Mouse (Mus musculus) v-Abl transformed pro-B cells (cell line): Measurements from ENCODE around the gene Abt1.

ENCODE experiments used
- in situ Hi-C, 2 experiments: fragments of 400-800 bp; cut with MboI; formaldehyde crosslinking; loops; one replicate each; pipeline ENCODE4 v1.15.1; 2025; ENCODE audit not compliant: unreplicated experiment in 2 of 2

The Abt1 gene

DNA sequence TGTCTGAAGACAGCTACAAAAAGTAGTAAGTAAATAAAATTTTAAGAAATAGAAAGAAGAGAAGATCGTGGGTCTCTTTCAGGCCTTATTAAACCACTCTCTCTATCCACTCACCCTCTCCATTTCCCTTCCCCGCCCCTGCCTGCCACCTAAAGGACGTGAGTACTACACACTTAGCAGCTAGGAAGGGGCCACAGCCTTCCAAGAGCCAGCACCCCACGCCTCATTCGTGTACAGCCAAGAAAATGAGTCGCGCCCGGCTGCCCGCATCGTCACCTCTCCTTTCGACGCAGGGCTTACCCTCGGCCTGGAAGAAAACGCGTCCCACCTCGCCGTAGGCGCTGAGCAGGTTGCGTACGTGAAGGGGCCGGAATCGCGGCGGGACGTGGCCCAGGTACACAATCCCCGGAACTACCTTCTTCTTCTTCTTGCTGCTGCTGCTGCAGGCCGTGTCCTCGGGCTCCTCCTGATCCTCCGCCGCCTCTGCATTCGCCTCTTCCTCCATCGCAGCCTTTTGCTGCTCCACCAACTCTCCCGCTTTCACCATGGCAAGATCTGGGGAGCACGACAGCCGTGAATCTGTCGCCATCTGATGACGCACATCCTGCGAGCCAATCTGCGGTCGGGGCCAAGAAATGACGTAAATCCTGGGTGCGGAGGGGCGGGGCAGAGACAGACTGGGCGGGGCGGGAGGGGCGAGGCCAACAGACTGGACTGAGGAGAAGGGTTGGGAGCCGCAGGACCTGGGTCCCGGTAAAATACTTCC is at the start of gene Abt1:
Abt1 (minus strand) TSS at position 581 of the 766 bp plus-strand sequence.
- in situ Hi-C loops = loop anchor here (10.0 to 25.0 kb wide), 4 partner anchors 171 to 1569 kb away; partner anchors contain the start of genes Vmn1r199 (in 1 of the 2) and Vmn1r200 (in 1 of the 2)

DNA sequence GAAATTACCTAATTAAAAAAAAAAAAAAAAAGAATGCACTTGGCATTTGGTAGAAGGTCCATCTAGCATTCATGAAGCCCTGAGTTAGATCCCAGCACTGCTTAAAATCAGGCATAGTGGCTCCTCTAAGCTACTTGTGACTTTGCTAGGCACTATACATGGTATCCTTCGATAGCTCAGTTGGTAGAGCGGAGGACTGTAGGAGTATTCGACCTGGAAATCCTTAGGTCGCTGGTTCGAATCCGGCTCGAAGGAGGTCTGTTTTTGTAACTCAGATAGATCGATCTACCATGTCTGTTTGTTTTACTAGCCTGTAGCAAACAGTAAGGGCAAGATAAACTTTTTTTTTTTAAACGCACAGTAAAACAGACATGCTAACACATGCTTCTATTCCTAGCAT is 43.2 kb upstream of the Abt1 start:
- in situ Hi-C loops = no loop called here

DNA sequence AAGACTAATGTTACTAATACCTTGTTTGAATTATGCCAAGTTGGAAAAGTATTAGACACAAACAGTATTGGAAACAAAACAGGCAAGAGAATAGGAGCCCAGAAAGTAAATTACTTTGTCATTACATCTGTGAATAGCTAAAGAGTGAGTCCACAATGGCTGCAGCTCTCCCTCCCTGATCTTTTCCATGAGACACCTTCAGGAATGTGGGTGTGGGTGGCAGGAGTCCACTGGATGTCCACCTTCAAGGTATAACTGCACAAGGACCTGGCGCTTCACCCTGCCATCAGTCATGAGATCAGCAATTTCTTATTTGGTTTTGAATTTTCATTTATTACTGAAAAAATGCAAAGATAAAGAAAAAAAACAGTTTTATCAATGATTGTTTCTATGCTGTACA is 42.6 kb upstream of the Abt1 start:
- in situ Hi-C loops = no loop called here

DNA sequence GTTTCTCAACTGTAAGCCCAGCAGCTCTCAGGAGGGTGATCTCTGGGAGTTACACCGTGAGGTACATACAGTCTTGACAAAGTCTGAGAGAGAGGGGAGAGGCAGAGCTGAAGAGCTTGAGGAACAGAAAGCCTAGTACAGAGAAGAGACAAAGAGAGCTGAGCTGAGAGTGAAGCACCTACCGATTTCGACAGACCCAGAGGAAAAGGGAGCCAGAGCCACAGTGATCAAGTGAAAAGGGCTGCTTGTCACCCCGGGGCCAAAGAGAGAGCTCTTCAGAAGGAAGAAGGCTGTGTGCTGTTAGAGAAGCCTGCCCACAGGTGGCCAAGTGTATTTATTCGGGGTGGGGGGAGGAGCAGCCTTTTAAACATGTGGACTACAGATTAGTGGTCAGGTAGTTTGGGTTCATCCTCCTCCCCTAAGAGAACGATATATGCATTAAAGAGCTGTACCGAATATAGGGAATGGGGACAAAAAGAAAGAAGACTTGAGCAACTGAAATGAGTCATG is 42.0 kb upstream of the Abt1 start, which contains the start of gene Btn1a1:
Btn1a1 (minus strand) TSS at position 302 of the 510 bp plus-strand sequence.
- in situ Hi-C loops = no loop called here

DNA sequence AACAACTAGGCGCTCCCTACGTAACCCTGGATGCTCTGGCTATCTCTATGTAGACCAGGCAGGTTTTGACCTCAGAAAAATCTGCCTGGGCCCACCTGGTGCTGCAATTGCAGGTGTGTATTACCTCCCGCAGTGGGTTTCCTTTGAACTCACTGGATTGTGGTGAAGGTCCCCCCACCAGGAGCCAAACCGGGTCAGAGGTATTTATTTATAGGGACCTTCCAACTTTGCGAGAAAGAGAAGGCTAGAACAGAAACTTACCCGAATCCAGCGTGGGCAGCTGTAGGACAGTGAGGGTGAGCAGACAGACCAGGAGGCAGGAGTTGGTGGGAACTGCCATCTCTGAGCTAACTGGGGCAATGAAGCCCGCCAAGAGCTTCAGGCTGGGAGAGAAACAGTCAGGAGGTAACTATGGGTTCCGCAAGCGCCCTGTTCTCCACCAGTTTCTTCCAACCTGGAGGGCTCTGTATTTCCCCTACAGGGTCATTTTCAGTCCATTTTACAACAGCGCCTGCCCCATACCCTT is 41.2 kb upstream of the Abt1 start:
- in situ Hi-C loops = no loop called here

DNA sequence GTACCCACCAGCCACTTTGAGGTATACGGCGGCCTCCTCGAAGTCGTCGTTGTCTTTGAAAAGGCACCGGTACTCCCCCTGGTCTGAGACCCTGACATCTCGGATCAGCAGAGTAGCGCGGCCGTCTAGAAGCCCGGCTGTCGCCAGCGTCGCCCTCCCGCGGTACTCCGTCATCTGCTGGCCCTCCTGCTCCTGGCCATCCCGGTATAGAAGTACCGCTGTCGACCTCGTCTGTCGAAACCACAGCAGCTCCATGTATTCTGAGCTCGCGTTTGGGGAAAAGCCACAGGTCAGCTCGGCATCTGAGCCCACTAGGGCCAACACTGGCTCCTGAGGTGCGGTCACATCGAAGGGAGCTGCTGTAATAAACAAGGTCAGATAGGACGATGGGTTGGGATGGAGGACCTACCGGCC is 40.6 kb upstream of the Abt1 start:
- in situ Hi-C loops = no loop called here

DNA sequence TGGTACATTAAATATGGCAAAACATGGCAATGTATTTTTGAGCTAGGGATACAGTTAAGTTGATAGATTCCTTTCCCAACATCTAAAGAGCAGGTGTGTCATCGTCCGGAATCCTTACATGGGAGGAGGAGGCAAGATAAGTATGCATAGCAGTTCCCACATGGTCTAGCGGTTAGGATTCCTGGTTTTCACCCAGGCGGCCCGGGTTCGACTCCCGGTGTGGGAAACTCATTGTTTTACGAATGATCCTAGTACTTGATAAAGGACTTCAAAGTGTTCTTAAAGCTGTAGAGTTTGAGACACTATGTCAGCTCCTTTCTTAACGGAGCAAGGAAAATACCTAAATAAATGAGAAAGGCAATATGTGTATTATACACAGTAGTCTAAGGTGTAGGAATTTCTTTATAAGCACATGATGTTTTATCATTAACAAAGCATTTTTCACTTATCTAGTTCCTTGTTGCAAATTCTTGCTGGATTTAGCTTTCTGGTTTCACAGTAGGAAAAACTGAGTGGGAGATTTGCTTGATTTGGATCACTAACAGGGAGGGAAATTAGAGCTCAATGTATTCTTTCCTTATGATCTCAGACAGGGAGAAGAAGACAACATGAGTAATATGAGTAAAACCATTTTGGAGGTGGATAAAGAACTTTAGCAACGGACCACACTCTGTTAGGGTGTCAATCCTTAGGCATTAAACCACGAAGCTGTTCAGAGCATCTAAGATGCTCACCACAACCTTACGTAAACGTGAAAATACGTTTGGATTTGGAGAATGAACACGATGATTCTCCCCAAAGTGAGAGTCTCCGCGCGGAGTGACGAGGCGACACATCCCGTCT is 39.9 kb upstream of the Abt1 start:
- in situ Hi-C loops = no loop called here

DNA sequence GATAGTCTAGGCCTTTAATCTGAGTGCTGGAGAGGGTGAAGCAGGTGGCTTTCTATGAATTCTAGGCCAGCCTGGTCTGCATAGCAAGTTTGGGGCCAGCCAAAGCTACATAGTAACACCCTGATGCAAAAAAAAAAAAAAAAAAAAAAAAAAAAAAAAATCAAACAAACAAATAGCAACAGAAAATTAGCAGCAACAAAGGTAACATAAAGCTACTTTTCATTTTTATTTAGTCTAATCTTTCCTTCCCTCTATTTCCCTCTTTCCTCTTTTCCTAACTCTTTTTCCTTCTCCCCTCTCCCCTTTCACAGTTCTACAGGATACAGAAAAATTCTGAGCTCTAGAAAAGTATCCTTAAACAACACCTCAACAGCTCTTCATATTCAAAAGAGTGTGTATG is 39.0 kb upstream of the Abt1 start:
- in situ Hi-C loops = no loop called here

DNA sequence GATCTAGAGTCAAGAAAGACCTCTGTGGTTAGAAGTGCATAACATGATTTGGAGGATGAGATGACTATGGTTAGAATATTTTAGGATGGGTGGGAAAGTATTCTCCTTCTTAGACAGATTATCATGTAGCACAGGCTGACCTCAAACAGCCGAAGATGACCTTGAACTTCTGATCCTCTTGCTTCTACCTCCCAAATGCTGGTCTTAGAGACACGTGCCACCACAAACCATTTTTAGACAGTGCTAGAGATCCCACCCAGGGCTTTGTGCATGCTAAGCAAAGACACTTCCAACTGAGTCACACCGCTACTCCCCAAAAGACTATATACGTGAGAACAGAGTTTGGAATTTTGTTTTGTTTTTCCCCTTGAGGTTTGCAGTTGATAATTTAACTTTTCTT is 38.4 kb upstream of the Abt1 start:
- in situ Hi-C loops = no loop called here

DNA sequence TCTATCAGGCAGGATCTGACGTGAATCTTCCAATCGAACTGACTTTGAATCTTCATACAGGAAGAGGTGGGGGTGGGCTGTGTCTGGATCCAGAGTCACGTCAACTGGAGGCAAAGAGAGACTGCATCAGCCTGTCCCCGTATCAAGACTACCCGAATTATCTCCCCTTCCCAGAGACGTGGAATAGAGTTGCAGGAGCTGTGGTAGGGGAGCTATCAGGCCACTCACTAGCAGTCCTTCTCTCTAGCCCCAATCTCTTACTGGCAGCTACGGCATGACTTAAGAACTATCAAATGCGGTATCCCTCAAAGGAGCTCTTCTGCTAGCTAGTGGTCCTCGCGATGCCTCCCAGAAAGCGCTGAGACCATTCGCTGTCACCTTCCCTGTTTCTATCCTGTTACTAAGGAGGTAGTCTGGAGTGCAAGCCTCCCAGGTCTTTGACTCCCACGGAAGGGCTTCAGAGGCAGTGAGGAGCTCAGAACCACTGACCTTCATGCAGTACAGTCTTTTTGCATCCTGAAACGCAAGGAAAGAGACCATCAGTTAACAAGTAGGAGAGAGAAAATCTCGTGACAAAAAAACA is 35.7 kb upstream of the Abt1 start:
- in situ Hi-C loops = no loop called here

DNA sequence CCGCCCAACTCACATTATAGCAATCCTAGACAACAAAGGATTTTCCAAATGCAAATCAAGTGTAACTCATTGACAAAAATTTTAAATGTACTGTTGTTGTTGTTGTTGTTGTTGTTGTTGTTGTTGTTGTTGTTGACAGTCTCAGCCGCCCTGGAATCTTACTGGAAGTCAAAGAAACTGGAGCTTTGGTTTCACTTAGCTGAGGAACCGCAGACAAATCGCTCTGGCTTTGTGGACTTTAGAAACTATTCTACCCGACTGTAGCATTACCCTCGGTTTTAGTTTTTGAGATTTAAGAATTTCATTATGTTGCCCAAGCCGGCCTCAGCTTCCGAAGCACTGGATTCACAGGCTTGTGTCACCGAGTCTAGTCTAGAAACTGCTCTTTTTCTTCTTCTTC is 30.3 kb upstream of the Abt1 start:
- in situ Hi-C loops = no loop called here

DNA sequence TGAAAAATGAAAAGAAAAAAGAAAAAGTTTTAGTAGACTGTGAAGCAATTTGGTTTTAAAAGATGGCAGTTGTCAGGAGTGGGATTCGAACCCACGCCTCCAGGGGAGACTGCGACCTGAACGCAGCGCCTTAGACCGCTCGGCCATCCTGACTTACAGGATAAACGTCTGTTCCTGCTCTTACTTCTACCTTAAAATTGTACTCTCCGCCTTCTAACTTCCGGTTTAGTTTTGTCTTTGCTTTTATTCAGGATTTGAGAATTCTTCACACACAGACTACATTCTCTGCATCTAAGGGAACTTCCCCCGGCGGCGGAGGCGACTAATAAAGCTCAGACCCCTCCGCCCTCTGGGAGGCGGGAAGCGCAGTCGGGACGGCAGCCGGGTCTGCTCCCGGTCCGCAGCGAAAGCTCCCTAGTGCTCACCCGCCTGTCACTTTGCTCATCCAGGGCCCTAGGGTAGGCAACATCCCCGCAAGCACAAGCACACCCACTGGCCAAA is 29.7 kb upstream of the Abt1 start:
- in situ Hi-C loops = no loop called here

DNA sequence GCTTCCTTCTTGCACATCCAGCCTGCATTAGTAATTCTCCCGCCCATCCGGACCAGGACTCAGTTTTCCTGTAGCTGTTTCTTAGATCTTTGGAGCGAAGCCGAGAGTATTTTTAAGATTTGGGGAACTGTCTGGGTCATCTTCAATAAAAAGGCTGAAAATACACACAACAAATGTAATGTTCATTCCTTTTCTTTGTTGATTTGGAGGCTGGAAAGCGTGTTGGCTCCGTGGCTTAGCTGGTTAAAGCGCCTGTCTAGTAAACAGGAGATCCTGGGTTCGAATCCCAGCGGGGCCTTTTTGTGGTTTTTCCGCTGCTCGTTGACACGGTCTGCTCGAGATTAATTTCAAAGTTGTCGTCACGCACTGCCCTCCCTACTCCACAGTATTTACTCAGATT is 26.7 kb upstream of the Abt1 start:
- in situ Hi-C loops = no loop called here

DNA sequence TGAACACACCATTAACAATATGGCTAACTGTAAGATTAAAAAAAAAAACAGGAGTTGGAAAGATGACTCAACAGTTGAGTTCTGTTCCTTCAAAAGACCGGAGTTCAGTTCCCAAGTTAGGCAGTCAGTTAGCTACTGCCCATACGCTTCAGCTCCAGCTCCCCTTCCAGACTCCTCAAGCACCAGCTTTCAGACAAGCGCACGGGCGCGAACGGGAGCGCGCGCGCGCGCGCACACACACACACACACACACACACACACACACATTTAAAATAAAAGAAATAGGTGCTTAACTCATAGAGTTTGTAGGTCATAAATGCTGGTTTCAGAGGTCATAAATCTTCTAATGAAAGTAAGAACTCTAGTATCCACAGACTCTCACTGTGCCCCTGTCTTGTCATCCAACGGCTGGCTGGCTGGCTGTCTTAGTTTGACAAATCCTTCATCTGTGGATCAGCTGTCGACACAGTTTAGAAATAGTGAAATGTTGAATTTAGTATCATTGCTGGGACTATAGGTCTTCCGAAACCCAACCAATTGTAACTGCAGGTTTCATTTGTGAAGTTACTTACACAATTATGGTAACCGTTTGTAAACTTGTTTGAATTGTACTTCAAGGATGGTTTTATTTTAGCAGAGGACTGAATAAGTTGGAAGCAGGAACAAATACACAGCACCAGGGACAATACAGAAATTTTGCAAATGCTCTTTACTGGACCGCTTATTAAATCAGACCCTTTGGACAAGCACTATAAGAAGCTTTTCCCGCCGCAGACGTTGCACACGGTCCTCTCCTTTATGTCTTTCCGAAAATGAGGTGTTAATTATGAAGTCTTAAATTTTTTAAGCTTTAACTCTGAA is 25.8 kb upstream of the Abt1 start:
- in situ Hi-C loops = loop anchor here (5.0 to 25.0 kb wide), 2 partner anchors 68 to 1737 kb away; partner anchors contain the start of genes Hist1h2ai (in 2 of the 2), Hist1h2bl (in 2 of the 2), Hist1h2bm (in 2 of the 2) and Hist1h3h (in 2 of the 2)

DNA sequence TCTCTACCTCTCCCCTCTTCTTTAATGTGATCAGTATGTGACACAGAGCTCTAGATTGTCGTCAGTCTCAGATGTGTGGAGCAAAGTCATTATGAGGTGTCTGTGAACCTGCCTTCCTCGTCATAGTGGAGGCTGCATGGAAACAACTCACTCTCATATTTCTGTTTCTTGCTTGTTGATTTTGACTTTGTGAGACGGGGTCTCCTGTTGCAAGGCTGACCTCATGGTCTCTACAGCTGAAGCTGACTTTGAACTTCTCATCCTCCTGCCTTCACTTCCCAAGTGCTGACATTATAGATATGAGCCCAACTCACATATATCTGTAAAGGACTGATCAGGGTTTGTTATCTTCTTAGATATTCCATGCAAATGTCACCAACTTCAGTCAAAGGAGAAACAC is 25.1 kb upstream of the Abt1 start:
- in situ Hi-C loops = loop anchor here (5.0 to 25.0 kb wide), 2 partner anchors 69 to 1736 kb away; partner anchors contain the start of genes Hist1h2ai (in 2 of the 2), Hist1h2bl (in 2 of the 2), Hist1h2bm (in 2 of the 2) and Hist1h3h (in 2 of the 2)

DNA sequence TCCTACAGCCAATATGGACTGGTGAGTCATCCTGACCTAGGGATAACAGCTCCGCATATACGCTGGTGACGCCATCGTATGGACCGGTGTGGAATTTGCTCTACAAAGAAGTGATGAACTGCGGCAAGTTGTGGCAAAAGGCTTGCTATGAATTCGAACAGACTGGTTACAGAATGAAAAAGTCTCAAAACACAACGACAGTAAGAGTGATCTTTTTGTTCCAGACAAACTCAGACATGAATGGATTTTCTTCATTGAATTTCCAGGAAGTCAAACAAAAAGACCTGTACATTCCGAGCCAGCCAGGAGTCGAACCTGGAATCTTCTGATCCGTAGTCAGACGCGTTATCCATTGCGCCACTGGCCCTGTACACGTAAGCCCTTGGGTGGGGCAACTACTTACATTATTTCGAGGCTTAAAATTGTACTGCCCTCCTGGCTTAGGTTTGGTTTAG is 22.9 kb upstream of the Abt1 start:
- in situ Hi-C loops = loop anchor here (5.0 to 25.0 kb wide), 2 partner anchors 71 to 1734 kb away; partner anchors contain the start of genes Hist1h2ai (in 2 of the 2), Hist1h2bl (in 2 of the 2), Hist1h2bm (in 2 of the 2) and Hist1h3h (in 2 of the 2)

DNA sequence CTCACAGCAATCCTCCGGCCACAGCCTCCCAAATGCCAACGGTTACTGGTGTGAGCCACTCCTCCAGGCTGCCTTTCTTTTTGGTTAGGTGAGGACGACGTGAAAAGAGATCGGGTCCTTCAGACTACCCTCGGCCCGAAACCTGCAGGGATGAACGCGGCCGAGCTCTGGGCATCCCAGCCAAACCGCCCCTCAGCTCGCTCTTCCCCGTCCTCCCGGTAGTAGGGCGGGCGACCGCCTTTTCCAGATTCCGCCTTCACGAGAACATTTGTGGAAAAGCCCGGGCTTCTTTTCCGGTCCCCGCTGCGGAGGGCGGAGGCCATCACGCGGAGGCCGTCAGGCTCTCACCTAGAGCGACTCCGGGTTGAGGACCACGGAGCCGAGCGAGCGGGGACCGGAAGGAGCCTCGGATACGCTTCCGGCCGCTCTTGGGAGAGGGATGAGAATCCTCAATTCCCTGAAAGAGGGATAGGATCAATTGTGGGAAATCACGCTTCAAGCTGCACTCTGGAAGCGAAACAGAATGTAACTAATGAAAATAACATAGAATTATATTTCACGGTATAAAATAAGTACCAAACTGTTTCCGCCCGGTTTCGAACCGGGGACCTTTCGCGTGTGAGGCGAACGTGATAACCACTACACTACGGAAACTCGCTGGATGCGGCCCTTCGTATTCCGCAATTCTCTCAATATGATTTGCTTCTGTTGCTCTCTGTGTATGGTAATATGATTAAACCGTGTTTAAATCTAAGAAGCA is 22.1 kb upstream of the Abt1 start:
- in situ Hi-C loops = loop anchor here (5.0 to 25.0 kb wide), 2 partner anchors 72 to 1733 kb away; partner anchors contain the start of genes Hist1h2ai (in 2 of the 2), Hist1h2bl (in 2 of the 2), Hist1h2bm (in 2 of the 2) and Hist1h3h (in 2 of the 2)

DNA sequence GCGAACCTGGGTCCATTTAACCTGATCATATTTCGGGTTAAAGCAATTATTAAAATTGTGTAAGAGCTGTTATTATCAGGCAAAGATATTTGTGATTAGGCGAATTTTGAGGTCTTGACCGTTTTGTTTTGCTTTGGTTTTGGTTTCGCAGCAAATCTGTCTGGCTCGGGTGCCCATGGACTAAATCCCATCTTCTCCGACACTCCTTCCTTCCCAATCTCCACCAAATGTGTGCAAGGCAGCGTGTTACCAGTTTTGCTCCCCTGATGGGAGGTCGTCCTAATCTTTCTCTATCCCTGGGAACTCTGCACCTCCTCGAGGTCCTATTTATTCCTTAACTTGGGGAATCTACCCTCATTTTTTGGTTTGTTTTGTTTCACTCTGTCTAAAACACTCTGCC is 21.5 kb upstream of the Abt1 start:
- in situ Hi-C loops = loop anchor here (5.0 to 25.0 kb wide), 2 partner anchors 72 to 1733 kb away; partner anchors contain the start of genes Hist1h2ai (in 2 of the 2), Hist1h2bl (in 2 of the 2), Hist1h2bm (in 2 of the 2) and Hist1h3h (in 2 of the 2)
